Mouse (Mus musculus) cerebellum, adult 11 months (tissue): ENCODE results near the gene Gm21885.
"Not testable (repeated sequence)": the region's sequence is repeated elsewhere in the genome, so short reads cannot be mapped to it uniquely, and the experiment has no call there.

Experiments used
- DNase-seq: peaks from one replicate; pipeline ENCODE4 v3.0.0; 2022

Gene Gm21885

GRCm38 (mm10) chr11:94281199-94282181, at the start of gene Gm21885:
Gm21885 (plus strand) TSS chr11:94281873.
- no peak for DNase-seq

- DNase-seq = no peak
Observed at GRCm38 (mm10) chr11:94233405-94233804, 48.3 kb upstream of the Gm21885 start.

- no peak for DNase-seq
Observed at GRCm38 (mm10) chr11:94234380-94234779, 47.3 kb upstream of the Gm21885 start.

- DNase-seq = no peak
Observed at GRCm38 (mm10) chr11:94234857-94235256, 46.8 kb upstream of the Gm21885 start.

- DNase-seq = peak; percentile 76
Observed at GRCm38 (mm10) chr11:94236074-94236473, 45.6 kb upstream of the Gm21885 start.

GRCm38 (mm10) chr11:94238786-94239185, 42.9 kb upstream of the Gm21885 start:
- no peak for DNase-seq

GRCm38 (mm10) chr11:94239706-94240105, 42.0 kb upstream of the Gm21885 start:
- DNase-seq = no peak

GRCm38 (mm10) chr11:94242760-94243421, 38.8 kb upstream of the Gm21885 start:
- DNase-seq = no peak

- DNase-seq = no peak
Observed at GRCm38 (mm10) chr11:94243422-94244180, 38.1 kb upstream of the Gm21885 start.

- DNase-seq = no peak
Observed at GRCm38 (mm10) chr11:94244385-94244784, 37.3 kb upstream of the Gm21885 start.

- no peak for DNase-seq
Observed at GRCm38 (mm10) chr11:94245955-94246788, 35.5 kb upstream of the Gm21885 start, which contains the start of gene Wfikkn2. Wfikkn2 (minus strand) TSS chr11:94246005.

GRCm38 (mm10) chr11:94246789-94247061, 34.9 kb upstream of the Gm21885 start:
- no peak for DNase-seq

GRCm38 (mm10) chr11:94253156-94253555, 28.5 kb upstream of the Gm21885 start:
- no peak for DNase-seq

GRCm38 (mm10) chr11:94253691-94254090, 28.0 kb upstream of the Gm21885 start:
- DNase-seq = no peak

- no peak for DNase-seq
Observed at GRCm38 (mm10) chr11:94255733-94256132, 25.9 kb upstream of the Gm21885 start.

GRCm38 (mm10) chr11:94257987-94258386, 23.7 kb upstream of the Gm21885 start:
- no peak for DNase-seq

GRCm38 (mm10) chr11:94259814-94260213, 21.9 kb upstream of the Gm21885 start:
- DNase-seq = no peak

- DNase-seq = no peak
Observed at GRCm38 (mm10) chr11:94261585-94262370, 19.9 kb upstream of the Gm21885 start.

- peak; percentile 58 for DNase-seq
Observed at GRCm38 (mm10) chr11:94265134-94265785, 16.4 kb upstream of the Gm21885 start.

- not testable (repeated sequence) for DNase-seq
Observed at GRCm38 (mm10) chr11:94266155-94266554, 15.5 kb upstream of the Gm21885 start.

GRCm38 (mm10) chr11:94268761-94269160, 12.9 kb upstream of the Gm21885 start:
- no peak for DNase-seq
